Mouse (Mus musculus) liver, adult 2 months (tissue): Measurements from ENCODE around the gene Babam2.

ENCODE experiments used
- CTCF ChIP-seq: fragments of 200-500 bp; IDR thresholded peaks from 2 replicates; pipeline ENCODE4 v1.5.1; 2011; ENCODE audit warnings: low read depth, low read length, control low read depth
- POLR2A ChIP-seq: fragments of 200-500 bp; IDR thresholded peaks from 2 replicates; pipeline ENCODE4 v1.6.1; 2011; ENCODE audit warnings: low read length, control low read depth; ENCODE audit not compliant: insufficient read depth; ENCODE audit errors: extremely low read depth

- TF ChIP-seq CTCF: no peak
- TF ChIP-seq POLR2A: no peak
Observed at GRCm38 (mm10) chr5:32124957-32125356, 427.5 kb downstream of the Babam2 start.
